Mouse (Mus musculus): ENCODE measurements around the gene Kcne3.

The Kcne3 gene

DNA sequence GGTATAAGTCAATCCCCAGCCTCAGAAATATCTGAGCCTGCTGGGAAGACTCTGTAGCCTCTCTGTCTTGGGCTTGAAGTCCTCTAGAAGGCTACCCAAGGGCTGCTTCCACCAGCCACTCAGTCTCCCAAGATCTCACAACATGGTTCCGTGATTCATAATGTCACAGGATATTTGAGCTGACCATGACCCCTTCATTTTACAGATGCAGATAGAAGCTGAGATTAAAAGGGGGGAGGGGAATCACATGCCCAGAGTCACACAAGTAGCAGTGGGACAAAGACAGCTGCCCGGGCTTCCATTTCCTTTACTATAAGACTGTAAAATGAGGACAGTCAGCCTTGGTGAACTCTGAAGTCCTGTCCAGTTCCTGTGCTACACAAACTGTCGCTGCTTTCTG, 5.3 kb downstream of the Kcne3 start:
- DNase-seq (ENCODE audit: low spot score) = no peak

DNA sequence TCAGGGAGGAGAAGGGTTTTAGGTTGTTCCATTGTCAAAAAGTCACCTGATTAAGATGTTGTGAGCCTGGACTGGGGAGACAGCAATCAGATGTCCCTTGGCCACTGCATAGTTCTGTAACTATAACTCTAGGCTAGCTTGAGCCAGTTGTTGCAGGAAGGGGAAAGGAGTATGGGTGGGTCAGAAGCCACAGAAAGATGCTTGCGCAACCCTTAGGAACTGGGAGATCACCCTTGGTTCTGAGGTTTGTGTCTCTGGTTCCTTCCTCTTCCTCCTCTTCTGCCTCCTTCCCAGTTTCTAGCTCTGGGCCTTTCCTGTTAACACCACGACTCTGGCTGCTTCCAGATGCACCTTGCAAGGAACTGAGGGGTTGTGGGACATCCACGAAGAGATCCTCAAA, 6.1 kb downstream of the Kcne3 start:
- DNase-seq (ENCODE audit: low spot score) = no peak

GRCm38 (mm10) chr7:100187601-100188000, 11.3 kb downstream of the Kcne3 start:
- no peak for DNase-seq (ENCODE audit: low spot score)

DNA sequence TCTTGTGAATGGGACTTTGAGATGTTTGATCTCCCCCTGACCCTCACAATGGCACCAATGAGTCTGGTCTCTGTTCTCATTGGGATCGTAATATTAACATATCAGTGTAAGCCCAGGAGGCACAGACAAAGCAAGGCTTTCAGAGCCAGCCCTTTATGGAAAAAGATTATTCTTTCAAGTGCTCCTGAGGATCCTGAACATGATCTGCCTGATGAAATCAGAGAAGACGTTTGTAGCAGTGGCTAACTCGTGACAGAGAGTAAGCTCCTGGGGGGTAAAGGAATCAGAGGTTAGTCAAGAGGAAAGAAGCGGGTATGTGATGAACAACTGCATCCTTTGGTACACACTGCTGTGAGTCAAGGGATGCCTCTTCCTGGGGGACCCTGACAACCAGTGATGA, 13.9 kb downstream of the Kcne3 start:
- no peak for DNase-seq (ENCODE audit: low spot score)

GRCm38 (mm10) chr7:100190778-100191177, 14.5 kb downstream of the Kcne3 start:
- no peak for DNase-seq (ENCODE audit: low spot score)

DNA sequence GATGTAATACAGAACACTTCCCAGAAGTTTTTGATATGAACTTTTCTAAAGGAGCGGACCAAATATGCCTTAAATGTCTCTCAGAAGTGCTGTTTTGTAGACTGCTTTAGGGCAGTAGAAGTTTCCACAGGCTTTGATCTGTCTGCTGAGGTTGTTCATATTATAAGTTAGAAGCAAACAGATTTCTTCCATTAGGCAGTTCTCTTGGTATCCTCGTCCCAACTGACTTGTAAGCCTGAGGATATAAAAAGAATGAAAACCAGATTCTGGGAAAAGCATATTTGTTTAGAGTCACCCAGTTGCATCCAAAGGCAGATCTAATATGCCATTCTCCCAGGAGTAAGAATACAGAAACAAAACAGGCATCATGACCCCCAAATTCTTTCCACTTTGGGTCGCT, 24.9 kb downstream of the Kcne3 start:
- DNase-seq (ENCODE audit: low spot score) = no peak

GRCm38 (mm10) chr7:100203616-100204015, 27.3 kb downstream of the Kcne3 start:
- no peak for DNase-seq (ENCODE audit: low spot score)

GRCm38 (mm10) chr7:100204871-100205270, 28.6 kb downstream of the Kcne3 start:
- DNase-seq (ENCODE audit: low spot score) = no peak

- no peak for DNase-seq (ENCODE audit: low spot score)
Measured at GRCm38 (mm10) chr7:100206144-100206543, 29.8 kb downstream of the Kcne3 start.

GRCm38 (mm10) chr7:100207886-100208285, 31.6 kb downstream of the Kcne3 start:
- no peak for DNase-seq (ENCODE audit: low spot score)

DNA sequence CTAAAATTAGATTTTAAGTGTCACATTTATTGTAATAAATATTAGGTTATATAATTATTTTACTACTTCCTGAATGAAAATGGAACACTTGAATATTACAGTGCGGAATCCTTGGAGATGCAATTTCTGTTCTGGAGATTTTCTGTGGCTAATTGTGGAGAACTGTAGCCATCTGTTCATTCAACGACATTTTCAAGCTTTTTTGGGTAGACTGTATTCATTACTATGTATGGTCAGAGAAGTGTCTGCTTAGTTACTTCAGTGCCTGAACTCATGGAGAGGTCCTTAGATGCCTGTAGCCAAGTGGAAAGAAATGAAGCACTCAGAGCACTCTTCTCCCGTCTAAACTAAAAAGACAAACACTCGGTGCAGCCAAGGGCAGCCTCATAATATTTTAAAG, 38.0 kb downstream of the Kcne3 start:
- DNase-seq (ENCODE audit: low spot score) = no peak

GRCm38 (mm10) chr7:100215116-100215732, 38.9 kb downstream of the Kcne3 start:
- DNase-seq (ENCODE audit: low spot score) = no peak

DNA sequence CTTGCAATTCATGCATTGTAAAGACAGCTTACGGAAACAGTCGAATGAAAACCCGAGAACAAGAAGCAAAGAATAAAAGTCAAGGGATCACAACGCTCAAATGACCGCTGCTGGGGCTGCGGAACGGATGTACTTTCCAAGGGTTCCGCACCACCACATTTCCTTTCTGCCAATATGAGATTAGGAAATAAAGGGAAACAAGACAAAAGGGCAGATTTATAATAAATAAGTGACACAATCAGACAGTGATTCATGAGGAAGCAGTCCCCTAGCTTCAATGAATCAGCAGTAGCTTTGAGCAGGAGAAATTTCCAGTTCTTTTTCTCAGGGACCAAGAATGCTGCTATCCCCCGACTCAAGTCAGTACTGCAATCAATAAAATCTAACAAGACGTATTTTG, 39.7 kb downstream of the Kcne3 start:
- DNase-seq (ENCODE audit: low spot score) = no peak

DNA sequence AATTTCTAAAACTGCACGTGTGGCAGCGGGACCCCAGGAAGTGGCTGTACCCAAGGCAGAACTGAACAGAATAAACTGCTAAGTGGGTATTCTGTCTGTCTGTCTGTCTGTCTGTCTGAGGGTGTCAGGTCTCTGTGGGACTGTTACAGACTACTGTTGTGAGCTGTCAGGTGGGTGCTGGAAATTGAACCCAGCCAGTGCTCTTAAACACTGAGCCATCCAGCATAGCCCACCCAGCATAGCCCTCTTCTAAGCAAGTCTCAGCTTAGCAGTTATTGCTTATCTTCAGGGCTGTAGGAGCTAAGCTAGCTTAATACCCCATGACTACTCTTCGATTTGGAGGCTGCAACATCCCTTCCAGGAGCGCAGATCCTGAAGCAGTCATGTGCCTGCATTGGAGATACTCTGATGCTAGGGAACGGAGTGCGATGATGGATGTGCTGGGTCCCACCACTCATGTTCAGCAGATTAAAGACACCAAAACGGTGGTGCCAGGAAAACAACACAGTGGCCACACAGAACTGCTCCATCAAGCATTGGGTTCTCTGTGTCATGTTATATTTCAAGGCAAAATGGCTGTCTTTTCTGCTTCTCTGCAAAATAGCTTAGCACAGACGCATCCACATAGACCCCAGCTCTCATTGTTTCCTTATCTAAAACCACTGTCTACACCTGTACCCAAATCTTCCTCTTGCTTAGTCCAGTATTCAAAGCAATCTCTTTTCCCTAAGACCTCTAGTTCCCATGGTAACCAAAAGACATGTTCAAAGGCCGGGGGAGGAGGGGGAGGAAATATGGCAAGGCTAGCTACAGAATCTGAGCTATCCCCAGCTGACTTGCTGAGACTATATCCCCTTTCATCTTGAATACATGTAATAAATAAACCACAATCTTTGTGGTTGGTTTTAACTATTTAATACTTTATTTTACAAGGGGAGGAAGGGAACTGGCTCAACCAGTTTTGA, 40.6 kb downstream of the Kcne3 start:
- no peak for DNase-seq (ENCODE audit: low spot score)

DNA sequence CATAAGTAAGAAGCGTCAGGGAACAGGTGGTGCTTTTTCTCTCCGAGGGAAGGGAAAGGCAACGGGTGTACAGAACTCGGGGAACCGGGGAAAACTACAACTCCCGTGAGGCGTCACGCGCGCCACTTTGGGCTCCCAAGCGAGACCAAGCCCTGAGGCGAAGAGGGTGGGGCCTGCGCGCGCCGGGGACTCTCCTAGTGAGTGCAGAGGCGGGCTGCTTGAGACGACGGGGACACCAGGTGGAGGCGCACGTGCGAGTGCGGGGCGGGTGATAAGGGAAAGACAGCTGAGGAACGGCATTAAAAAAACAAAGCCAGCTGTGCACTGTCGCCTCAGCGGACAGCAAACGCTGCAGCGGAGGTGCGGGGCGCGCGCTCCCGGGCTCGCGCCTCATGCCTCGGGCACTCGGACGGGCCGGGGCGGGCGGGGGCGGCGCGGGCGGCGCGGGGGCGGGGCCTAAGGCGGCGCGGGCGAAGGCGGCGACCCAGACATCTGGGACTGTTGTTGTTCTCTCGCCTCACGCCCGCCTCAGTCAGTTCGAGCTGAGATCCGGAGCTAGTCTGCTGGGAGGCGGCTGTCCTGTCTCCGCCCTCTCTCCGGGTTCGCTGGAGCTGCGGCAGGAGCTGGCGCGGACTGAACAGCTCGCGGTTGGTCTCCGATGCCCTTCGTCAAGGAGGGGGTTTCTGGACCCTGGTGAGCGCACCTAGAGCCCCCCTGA, 51.0 kb downstream of the Kcne3 start, which contains the start of gene Pgm2l1:
Gene Pgm2l1, plus strand, starts transcription at position 237 of the 718 bp plus-strand sequence.
- peak; percentile 92 for DNase-seq (ENCODE audit: low spot score)

- DNase-seq (ENCODE audit: low spot score) = peak; percentile 5
Measured at GRCm38 (mm10) chr7:100227896-100228525, 51.7 kb downstream of the Kcne3 start.

DNA sequence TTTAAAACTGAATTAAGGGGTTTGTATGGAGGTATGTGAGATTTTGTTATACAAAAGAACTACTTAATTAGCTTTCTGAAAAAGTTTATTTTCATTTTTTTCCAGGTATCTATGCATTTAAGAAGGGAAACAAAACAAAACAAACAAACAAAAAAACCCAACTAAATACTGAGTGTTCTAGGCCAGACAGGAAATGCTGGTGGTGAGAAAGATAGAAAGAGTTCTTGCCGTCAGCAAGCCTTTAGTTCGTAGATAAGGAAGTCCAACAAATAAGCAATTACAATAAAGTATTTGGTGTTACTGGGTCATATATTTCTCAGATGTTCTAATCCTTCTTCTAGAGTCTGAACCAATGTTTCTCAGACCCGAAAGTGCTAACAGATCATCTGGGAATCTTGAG, 52.7 kb downstream of the Kcne3 start:
- no peak for DNase-seq (ENCODE audit: low spot score)

DNA sequence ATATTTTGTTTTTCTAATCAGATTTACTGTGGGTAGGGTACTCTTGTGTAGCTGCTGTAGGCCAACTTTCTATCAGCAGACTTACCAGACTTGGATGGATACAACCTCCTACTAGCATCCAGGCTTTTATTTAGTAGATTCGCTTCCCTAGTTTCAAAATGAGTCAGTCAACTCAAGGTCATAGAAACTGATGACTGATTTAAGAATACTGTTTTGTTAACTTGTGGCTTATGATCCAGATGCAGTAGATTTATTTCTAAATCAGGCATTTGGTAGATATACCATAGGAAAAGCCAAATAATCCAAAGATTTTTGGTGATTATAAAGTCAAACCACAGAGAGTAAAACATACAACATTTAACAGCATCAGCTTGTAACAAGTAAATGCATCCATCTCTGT, 54.3 kb downstream of the Kcne3 start:
- no peak for DNase-seq (ENCODE audit: low spot score)

DNA sequence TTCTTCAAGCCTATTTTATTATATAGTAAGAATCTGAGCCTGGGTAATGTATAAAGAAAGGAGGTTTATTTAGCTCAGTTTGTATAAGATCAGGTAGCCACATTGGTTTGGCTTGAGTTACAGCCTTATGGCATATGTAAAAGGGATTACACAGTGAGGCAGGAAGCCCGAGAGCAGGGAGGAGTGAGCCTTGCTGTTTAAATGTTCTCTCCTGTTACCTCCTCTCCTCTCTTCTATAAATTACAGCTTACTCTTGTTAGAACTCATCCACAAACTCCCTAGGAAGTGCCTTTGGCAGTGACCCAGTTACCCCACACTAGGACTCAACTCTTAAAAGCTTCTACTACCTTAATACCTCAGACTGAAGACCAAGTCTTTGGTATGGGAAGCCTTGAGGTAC, 55.4 kb downstream of the Kcne3 start:
- no peak for DNase-seq (ENCODE audit: low spot score)

GRCm38 (mm10) chr7:100233681-100234080, 57.4 kb downstream of the Kcne3 start:
- DNase-seq (ENCODE audit: low spot score) = no peak
